Mouse (Mus musculus): ENCODE measurements around the gene Isoc2a.

DNA sequence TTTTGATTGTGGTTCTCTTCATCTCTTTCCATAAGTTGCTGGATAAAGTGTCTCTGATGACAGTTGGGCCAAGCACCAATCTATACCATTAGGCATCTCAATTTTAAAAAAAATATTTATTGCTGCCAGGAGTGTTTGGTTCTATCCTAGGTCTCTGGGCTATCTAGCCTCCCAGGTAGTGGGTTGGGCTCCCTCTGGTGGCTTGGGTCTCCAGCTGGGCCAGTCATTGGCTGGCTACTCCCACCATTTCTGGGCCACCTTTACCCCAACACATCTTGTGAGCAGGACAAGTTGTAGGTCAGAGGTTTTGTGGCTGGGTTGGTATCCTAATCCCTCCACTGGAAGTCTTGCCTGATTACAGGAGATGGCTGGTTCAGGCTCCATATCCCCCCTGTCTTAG is 1.2 kb downstream of the Isoc2a start:
- TF ChIP-seq POLR2A (IDR thresholded peaks at IDR 0.05; ENCODE audit: low read depth, low read length) (no peak), CTCF (IDR thresholded peaks at IDR 0.05; ENCODE audit: extremely low read depth, insufficient read depth, insufficient read length, insufficient replicate concordance) (peak; percentile 19; the same call in 1 of the 2 replicates)

Data from spleen, adult 2 months (tissue).